Mouse (Mus musculus): ENCODE measurements around the gene Sarnp.

- TF ChIP-seq CTCF (IDR thresholded peaks at IDR 0.05; ENCODE audit: low read depth, low read length) (no peak), POLR2A (IDR thresholded peaks at IDR 0.05; ENCODE audit: borderline replicate concordance, low read depth, low read length) (no peak)
Observed at GRCm38 (mm10) chr10:128889846-128890245, 72.7 kb downstream of the Sarnp start.

All from bone marrow macrophage, adult 2 months (primary cell).